Mouse (Mus musculus) C2C12 (cell line): ENCODE data around the gene 1700001O22Rik. TPM values are rescaled to one million over a fixed set of nuclear protein-coding genes. Genes with fewer than 3 reads are reported as not detected.

Source experiments
- H3K27me3 ChIP-seq: one replicate; pipeline ENCODE4 v1.6.1; 2011; ENCODE audit not compliant: control insufficient read depth, insufficient read depth, insufficient read length
- H3K36me3 ChIP-seq: one replicate; pipeline ENCODE4 v1.6.1; 2011; ENCODE audit not compliant: control insufficient read depth, insufficient read depth
- H3K4me3 ChIP-seq: one replicate; pipeline ENCODE4 v1.5.1; 2011; ENCODE audit warnings: mild to moderate bottlenecking, control low read depth; ENCODE audit not compliant: poor library complexity, insufficient read depth, severe bottlenecking
- H3K79me2 ChIP-seq: one replicate; pipeline ENCODE4 v1.6.1; 2011; ENCODE audit not compliant: control insufficient read depth, insufficient read depth
- H3K79me3 ChIP-seq: one replicate; pipeline ENCODE4 v1.6.1; 2011; ENCODE audit warnings: low read depth, control low read depth
- H3ac ChIP-seq: one replicate; pipeline ENCODE3; 2011; ENCODE audit warnings: low read depth; ENCODE audit not compliant: control insufficient read depth, insufficient read length
- CEBPB ChIP-seq: IDR thresholded peaks from one replicate; pipeline ENCODE4 v1.6.1; 2011; ENCODE audit warnings: low read depth, mild to moderate bottlenecking, control low read depth, moderate library complexity
- CTCF ChIP-seq: IDR thresholded peaks from one replicate; pipeline ENCODE4 v1.5.1; 2011; ENCODE audit not compliant: control insufficient read depth, insufficient read depth, insufficient read length
- FOSL1 ChIP-seq: IDR thresholded peaks from one replicate; pipeline ENCODE4 v1.8.0; 2011; ENCODE audit warnings: mild to moderate bottlenecking, low read length; ENCODE audit not compliant: poor library complexity, insufficient read depth, severe bottlenecking
- MAX ChIP-seq: IDR thresholded peaks from one replicate; pipeline ENCODE4 v1.6.1; 2011; ENCODE audit warnings: mild to moderate bottlenecking, control low read depth
- MYOD1 ChIP-seq: IDR thresholded peaks from one replicate; pipeline ENCODE4 v1.6.1; 2011; ENCODE audit warnings: low read depth; ENCODE audit not compliant: control insufficient read depth, insufficient read length
- MYOG ChIP-seq: IDR thresholded peaks from one replicate; pipeline ENCODE4 v1.6.1; 2011; ENCODE audit not compliant: control insufficient read depth, insufficient read length; ENCODE audit errors: extremely low read depth
- USF1 ChIP-seq: IDR thresholded peaks from one replicate; pipeline ENCODE4 v1.6.1; 2011; ENCODE audit warnings: low read depth, mild to moderate bottlenecking, control low read depth, moderate library complexity
- polyA plus RNA-seq: library from polyadenylated mRNA; unstranded; fragments of >200 nt; fragmentation: generic; extraction: Trizol; gene quantifications from one replicate; pipeline ENCODE4 v1.2.1, GENCODE M21; 2012; ENCODE audit warnings: missing spikeins

Gene 1700001O22Rik
- polyA plus RNA-seq, 1 experiment: 0.18 TPM

GRCm38 (mm10) chr2:30822460-30822859 lies 19.0 kb upstream of the 1700001O22Rik start:
- peaks cover 27% of the 10 kb centered on the region for H3K79me3 ChIP-seq
- H3K79me2 ChIP-seq: peaks cover 64% of the 10 kb centered on the region
- peaks cover 93% of the 10 kb centered on the region for H3K36me3 ChIP-seq
- TF ChIP-seq CTCF (no peak), MYOG (no peak), CEBPB (no peak), USF1 (no peak), MAX (no peak), FOSL1 (no peak), MYOD1 (no peak)
- no peaks in the 10 kb centered on the region for H3K27me3 ChIP-seq
- no peak overlapping the region for H3ac ChIP-seq
- no peak overlapping the region for H3K4me3 ChIP-seq

GRCm38 (mm10) chr2:30821073-30821472 lies 17.6 kb upstream of the 1700001O22Rik start:
- Histone ChIP-seq H3K36me3 (peaks cover 96% of the 10 kb centered on the region), H3K79me3 (peaks cover 15% of the 10 kb centered on the region), H3ac (no peak overlapping the region), H3K79me2 (peaks cover 60% of the 10 kb centered on the region), H3K4me3 (no peak overlapping the region), H3K27me3 (no peaks in the 10 kb centered on the region)
- TF ChIP-seq FOSL1: no peak
- no peak for TF ChIP-seq CEBPB
- TF ChIP-seq CTCF: no peak
- TF ChIP-seq MYOG: no peak

- Histone ChIP-seq H3K79me2 (peaks cover 59% of the 10 kb centered on the region), H3K79me3 (peaks cover 16% of the 10 kb centered on the region), H3K4me3 (no peak overlapping the region), H3K27me3 (no peaks in the 10 kb centered on the region), H3K36me3 (peaks cover 96% of the 10 kb centered on the region), H3ac (no peak overlapping the region)
- no peak for TF ChIP-seq MAX
- TF ChIP-seq CTCF: no peak
- no peak for TF ChIP-seq USF1
- TF ChIP-seq MYOD1: no peak
- no peak for TF ChIP-seq MYOG
- TF ChIP-seq FOSL1: no peak
- TF ChIP-seq CEBPB: no peak
These were observed 16.4 kb upstream of the 1700001O22Rik start for GRCm38 (mm10) chr2:30819873-30820272.

- Histone ChIP-seq H3K79me2 (peaks cover 74% of the 10 kb centered on the region), H3K36me3 (peaks cover 91% of the 10 kb centered on the region), H3K27me3 (no peaks in the 10 kb centered on the region), H3K79me3 (peaks cover 35% of the 10 kb centered on the region), H3ac (no peak overlapping the region), H3K4me3 (no peak overlapping the region)
- no peak for TF ChIP-seq MYOD1
- no peak for TF ChIP-seq MYOG
- no peak for TF ChIP-seq FOSL1
These were observed 12.9 kb upstream of the 1700001O22Rik start for GRCm38 (mm10) chr2:30816383-30816782.

- Histone ChIP-seq H3ac (no peak overlapping the region), H3K4me3 (no peak overlapping the region), H3K27me3 (no peaks in the 10 kb centered on the region), H3K36me3 (peaks cover 51% of the 10 kb centered on the region), H3K79me2 (peaks cover 79% of the 10 kb centered on the region), H3K79me3 (peaks cover 62% of the 10 kb centered on the region)
- TF ChIP-seq USF1 (no peak), MYOD1 (no peak), MAX (no peak), CTCF (no peak), FOSL1 (no peak), MYOG (no peak), CEBPB (no peak)
These were observed 7.1 kb upstream of the 1700001O22Rik start for GRCm38 (mm10) chr2:30810573-30810972.

- TF ChIP-seq USF1 (no peak), CTCF (no peak), MAX (no peak)
- no peak overlapping the region for H3K4me3 ChIP-seq
These were observed 6.0 kb upstream of the 1700001O22Rik start for GRCm38 (mm10) chr2:30809503-30809902.

GRCm38 (mm10) chr2:30808296-30808655 lies 4.8 kb upstream of the 1700001O22Rik start:
- H3K4me3 ChIP-seq: peak overlapping the region; percentile 89
- H3K79me2 ChIP-seq: peaks cover 56% of the 10 kb centered on the region
- H3K36me3 ChIP-seq: peaks cover 28% of the 10 kb centered on the region
- peak overlapping the region; percentile 86 for H3ac ChIP-seq
- TF ChIP-seq USF1 (no peak), MAX (peak; percentile 3)
- H3K27me3 ChIP-seq: no peaks in the 10 kb centered on the region
- H3K79me3 ChIP-seq: peaks cover 51% of the 10 kb centered on the region

More at GRCm38 (mm10) chr2:30809503-30809902, 6.0 kb upstream of the 1700001O22Rik start:
- peaks cover 40% of the 10 kb centered on the region for H3K36me3 ChIP-seq
- H3ac ChIP-seq: no peak overlapping the region
- no peaks in the 10 kb centered on the region for H3K27me3 ChIP-seq
- H3K79me2 ChIP-seq: peaks cover 68% of the 10 kb centered on the region
- H3K79me3 ChIP-seq: peaks cover 58% of the 10 kb centered on the region
